Mouse (Mus musculus): ENCODE results near the gene Rgs4. TPM values are rescaled to one million over a fixed set of nuclear protein-coding genes. Genes with fewer than 3 reads are reported as not detected.

Gene Rgs4
- total RNA-seq (2021), result 1 to 10 TPM; 6.1 TPM
- long read RNA-seq, experiment 1, partial matches to known transcripts, result 2 of 3 reads
- long read RNA-seq, experiment 1, other reads (novel, unspliced or antisense), result 0 of 3 reads
- long read RNA-seq, experiment 2, partial matches to known transcripts, result 0 of 3 reads
- long read RNA-seq, experiment 2, other reads (novel, unspliced or antisense), result 1 of 3 reads

DNA sequence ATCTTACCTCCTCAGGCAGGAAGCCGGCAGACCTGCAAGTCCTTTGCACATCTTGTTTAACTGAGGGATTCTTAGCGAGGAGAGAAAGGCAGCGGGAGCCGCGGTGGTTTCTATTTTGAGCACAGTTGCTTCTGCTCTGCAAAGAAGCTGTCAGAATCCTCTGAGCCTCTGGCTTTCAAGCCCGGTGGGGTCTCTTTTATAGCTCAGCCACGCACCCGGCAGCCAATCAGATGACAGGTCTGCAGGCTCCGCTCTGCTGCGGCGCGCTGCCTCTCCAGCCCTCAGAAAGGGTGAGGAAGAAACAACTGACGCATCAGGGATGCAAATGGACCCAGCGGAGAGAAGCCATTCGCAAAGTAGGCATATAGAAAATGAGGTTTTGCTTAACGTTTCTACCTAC lies at the start of gene Rgs4:
Rgs4 (minus strand) TSS at position 170 of the 400 bp plus-strand sequence.
- peak; percentile 25 to 51 for DNase-seq
- intact Hi-C loops (cut with DNase I), result no loop called here

DNA sequence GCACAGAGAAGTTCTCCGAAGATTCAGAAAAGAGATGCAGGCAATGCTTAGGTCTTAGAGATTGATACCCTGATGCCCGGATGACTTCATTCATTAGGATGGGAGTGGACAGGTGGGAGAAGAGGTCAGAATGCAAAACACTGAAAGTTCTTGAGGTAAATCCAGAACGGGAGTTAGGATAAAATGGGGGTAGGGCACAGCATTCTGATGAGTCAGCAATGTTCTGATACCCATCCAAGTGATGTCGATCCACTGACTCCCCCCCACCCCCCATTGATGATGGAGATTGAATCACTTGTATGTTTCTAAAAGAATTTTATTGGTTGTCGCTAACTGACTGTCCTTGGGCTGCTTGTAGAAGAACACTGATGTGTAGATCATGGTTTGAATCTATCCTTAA lies 45.0 kb upstream of the Rgs4 start:
- no peak for DNase-seq
- intact Hi-C loops (cut with DNase I), result no loop called here

DNA sequence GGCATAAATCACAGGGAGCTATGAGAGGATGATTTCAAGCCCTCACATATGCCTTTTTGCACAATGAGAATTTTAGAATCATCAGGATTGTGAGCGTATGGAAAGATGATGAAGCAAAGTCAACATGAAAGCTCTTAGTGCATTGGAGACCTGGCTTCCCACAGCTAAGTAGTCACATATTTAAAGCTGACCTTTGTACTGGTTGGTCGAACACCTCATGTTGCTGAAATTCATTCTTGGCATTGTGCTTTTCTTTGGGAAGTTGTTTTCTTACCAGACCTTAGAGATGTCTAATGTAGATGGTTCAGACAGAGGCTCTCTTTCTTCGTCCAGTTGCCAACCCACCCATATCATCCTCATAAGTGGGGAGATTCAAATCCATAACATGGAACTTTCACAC lies 38.5 kb upstream of the Rgs4 start:
- intact Hi-C loops (cut with DNase I), result no loop called here
- no peak for DNase-seq

DNA sequence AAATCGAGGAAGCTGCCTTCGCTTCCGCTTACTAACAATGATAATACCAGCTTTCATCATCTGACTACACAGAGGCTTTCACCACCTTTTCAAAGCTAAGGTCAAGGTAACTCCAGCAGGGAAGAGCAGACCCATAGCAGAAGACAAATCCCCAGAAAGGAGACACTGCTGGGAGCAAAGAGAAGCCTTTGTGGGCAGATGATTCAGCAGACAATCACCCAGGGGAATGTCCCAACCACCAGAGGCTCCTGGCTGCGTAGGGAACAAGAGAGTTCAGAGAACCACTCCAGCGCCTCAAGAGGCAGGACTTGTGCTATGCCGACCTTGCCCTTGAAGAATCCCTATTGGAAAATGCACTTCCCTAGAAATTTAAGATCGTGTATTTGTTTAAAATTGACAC lies 29.1 kb upstream of the Rgs4 start:
- intact Hi-C loops (cut with DNase I), result no loop called here

DNA sequence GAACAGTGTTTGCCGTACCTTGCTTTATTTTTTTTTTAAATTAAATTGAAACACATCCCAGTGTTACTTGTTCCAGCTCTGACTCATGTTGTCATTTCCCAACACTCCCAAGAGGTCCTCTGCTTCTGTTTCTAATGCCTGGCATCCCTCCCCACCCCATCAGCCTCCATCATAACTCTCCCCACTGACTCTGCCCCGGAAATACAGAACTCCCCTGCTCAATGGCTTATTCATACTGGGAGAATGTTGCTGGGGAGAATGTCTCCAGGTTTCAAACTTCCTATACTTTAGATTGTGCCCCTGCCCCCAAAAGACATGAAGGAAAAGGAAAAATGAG lies 17.1 kb upstream of the Rgs4 start:
- intact Hi-C loops (cut with DNase I), result no loop called here
- DNase-seq, result no peak

More for the DNA sequence above, 29.1 kb upstream of the Rgs4 start:
- DNase-seq, result no peak

DNA sequence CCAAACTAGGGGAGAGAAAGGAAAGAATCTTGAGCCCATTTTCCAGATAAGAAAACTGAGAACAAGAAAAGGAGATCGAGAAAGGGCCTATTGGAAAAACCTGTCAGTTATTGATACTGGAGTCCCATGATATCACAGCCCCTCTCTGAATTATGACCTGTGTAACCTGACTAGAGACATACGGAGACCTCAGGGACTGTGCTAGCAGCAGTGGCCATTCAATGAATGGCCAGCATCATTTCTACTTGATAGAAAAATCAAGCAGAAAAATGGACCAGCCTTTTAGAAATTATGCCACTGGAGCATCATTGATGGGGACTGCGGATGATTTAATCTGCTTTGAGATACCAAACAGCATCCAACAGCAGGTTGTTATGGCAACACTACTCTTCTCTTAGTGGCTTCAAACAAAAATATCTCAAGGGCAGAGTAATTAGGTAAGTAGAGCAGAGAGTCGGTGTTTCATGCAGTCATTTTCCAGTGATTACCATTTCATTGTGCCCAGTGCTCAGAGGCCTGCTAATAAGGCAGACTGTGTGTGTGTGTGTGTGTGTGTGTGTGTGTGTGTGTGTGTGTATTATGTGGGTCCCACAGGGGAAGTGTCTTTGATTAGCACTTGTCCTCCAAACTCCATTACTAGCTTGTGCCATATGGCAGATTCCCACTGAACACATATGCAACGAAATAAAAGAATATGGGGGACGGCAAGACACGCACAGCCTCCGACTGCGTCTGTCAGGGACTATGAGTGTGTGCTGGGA lies 16.6 kb upstream of the Rgs4 start:
- DNase-seq, result no peak
- intact Hi-C loops (cut with DNase I), result no loop called here

DNA sequence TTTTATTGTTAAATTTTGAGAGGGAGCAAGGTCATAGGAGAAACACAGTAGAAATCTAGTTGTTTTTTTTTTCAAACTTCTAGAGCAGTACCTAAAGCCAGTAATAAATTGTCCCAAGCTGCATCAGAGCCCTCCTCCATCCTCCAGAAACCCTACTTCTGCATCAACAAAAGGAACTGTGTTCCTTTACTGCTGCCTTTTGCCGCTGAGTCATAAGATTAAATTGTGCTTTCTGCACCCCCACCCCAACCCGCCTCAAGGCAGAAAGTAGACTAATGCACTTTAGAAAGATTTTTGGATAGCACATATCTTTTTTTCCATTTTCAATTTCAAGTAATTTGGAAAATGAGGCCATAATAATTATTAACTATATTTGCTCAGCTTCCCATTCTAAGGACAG lies 15.1 kb upstream of the Rgs4 start:
- intact Hi-C loops (cut with DNase I), result no loop called here
- no peak for DNase-seq

DNA sequence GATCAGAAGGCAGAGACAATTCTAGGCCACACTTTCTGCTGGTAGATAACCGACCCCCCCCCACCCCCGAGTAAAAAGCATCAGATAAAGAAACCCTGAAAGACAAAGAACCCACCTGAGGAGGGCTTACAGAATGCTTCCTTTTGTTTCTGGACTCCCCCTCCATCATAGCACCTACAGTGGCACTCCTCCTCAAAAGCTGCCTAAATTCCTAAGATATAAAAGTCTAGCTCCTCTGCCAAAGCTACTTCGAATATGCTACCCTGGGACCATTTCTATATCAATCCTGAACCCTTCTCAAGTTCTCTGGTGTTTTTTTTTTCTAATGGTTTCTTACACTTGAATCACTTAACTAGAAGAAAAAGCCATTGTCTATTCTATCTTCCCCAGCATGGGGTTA lies 9.1 kb upstream of the Rgs4 start:
- no peak for DNase-seq
- intact Hi-C loops (cut with DNase I), result no loop called here

DNA sequence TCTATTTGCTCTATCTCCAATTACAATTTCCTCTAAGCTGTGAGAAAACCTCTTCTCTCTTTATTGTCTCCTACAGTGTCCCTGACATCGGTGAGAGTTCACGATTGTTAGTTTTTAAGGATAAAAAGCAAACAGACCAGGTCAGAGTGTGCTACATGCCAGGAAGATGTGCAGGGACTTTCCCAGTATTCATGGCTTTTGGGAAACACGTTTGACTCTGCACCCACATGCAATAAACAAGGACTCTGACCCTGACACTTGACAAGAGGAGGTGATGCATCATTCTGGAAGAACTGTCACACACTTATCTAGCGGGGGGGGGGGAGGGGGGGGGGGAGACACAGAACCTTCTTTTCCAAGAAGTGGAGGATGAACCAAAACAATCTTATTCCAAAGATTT lies 5.0 kb upstream of the Rgs4 start:
- intact Hi-C loops (cut with DNase I), result no loop called here
- DNase-seq, result no peak

DNA sequence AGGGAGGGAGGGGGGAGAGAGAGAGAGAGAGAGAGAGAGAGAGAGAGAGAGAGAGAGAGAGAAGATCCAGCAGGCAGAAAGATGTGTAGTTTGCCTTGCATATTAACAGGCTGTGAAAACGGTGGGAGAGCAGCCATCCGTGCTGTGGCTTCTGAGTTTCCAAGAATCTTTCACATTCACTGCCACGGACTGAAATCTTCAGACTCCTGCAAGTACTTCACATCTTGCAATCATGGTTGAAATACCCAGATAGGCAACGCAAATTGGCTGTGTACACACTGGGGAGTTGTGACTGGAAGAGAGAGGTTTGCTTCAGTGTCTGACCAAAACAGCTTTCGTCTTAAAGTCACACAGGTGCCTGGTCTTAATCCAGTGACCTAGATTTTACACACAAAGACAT lies 997 bp upstream of the Rgs4 start:
- DNase-seq, result no peak
- intact Hi-C loops (cut with DNase I), result no loop called here

DNA sequence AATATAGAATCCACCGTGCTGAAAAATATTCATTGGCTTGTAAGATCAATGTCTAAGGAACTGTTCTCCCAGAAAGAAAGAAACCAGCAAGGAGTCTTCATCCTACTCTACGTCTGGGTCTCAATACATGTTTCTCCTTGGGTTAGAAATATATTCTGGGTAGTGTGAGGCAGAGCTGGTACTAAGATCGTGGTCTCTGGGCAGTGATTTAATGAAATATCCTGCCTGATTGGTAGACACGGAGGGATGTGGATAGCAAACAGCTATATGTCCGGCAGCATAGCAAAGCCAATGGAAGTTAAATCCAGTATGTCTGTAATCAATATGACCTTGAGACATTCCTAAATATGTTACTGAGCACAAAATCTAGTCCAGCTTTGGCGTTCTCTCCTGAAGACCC lies 460 bp upstream of the Rgs4 start:
- DNase-seq, result no peak
- intact Hi-C loops (cut with DNase I), result no loop called here

DNA sequence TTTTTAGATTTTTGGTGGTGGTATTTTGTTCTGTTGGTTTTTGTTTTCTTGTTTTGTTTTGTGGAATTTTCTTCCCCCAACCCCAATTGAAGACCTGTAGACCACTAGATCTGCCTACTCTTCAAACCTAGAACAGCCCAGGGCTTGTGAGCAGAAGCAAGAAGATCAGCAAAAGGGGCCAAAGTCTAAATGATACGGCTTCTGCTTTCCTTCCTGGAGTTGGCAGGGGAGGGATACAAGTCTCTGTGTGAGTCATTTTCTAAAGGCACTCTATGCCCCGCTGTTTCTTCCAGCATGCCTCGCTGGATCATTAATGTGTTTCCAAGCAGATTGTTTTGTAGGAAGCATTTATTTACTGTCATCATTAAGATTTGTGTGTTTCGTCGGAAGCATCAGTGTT lies 6.3 kb downstream of the Rgs4 start:
- intact Hi-C loops (cut with DNase I), result no loop called here
- DNase-seq, result no peak

DNA sequence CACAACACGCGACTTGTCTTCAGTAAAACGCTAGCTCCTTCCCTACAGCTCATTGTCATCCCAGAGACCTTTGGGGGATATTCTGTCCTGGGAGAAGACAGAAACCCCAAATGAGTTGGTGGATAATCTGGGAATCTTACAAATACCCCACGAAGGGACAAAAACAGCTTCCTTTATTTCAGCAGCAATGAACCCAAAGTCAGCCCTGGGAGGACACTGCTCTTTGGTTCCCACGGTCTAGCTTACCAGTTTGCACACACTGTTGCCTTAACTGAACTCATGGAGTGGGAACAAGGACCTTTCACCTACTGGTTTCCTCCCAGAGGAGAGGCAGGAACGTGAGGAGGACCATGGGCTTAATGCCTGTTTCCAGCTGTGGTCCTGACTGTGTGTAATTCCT lies 10.2 kb downstream of the Rgs4 start:
- intact Hi-C loops (cut with DNase I), result no loop called here

DNA sequence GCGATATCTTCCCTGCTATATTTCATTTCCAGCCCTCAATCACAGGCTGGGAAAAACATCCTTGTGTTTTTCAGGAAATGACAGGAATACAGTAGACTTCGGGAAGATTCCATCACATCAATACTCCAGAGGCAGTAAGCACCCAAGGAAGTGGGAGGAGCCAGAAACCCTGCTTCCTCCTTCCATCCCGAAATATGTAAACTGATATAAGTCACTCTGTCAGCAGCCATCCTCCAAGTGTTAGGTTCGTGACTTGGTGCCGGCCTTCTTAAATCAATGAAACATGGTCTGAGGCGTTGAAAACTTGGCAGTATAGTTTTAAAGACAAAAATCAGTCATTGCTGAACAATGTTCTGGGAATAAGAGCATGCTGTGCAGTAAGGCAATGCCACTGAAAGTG lies 11.3 kb downstream of the Rgs4 start:
- intact Hi-C loops (cut with DNase I), result no loop called here
- DNase-seq, result no peak

More for the DNA sequence above, 10.2 kb downstream of the Rgs4 start:
- DNase-seq, result no peak

DNA sequence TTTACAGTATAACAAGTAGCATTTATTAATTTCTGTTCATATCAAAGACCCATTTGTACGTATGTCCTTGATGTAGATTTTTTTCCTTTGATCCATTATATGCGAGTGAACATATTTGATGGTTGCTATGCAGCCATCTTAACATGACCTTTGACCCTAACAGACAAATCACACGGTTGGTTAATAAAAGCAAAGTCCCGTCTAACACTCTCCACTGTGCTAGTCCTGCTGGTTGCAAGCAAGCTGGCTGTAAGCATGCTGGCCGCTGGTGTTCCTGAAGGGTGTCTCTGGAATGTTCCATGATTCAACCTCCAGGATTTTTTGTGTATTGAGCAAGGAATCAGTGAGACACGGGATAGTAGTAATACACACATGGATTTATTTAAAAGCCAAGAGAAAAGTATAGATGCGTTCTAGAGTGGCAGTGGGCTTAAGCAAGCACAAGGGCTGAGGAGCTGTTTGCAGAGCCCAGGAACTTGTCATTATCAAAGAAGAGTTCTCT lies 16.8 kb downstream of the Rgs4 start:
- intact Hi-C loops (cut with DNase I), result no loop called here
- DNase-seq, result no peak

DNA sequence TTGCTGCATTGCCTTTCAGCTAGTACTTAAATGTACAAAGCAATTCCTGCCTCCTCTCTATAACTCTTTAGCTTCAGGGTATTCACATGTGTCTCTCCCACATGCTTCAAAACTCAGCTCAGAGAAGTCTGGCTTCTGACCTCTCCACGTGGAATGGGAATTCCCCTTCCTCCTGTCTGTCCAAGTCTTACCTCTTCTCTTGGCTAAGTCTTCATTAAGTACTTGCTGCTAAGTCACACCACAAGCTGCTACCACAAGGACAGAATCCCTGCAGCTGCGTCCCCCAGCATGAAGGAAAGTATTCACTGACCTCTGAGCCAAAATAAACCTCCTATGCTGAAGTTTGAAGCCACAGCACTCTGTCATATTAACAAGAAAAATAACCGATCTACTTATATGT lies 21.1 kb downstream of the Rgs4 start:
- no peak for DNase-seq
- intact Hi-C loops (cut with DNase I), result no loop called here

DNA sequence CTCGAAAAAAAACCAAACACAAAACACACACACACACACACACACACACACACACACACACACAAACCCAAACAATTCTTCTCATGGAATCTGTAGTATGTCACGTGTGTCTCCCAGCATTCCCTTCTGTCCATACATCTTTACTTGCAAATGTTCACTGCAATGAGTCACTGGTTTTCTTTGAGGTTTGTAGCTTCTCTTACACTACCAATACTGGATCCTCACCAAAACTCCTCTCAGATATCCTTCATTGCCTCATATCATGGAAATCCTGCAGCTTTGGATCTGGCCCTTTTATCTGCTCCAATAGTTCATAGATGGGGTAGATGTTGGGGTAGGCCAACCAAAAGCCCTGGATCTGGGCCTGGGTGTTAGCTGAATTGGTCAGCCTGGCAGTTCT lies 25.6 kb downstream of the Rgs4 start:
- intact Hi-C loops (cut with DNase I), result no loop called here
- DNase-seq, result no peak

DNA sequence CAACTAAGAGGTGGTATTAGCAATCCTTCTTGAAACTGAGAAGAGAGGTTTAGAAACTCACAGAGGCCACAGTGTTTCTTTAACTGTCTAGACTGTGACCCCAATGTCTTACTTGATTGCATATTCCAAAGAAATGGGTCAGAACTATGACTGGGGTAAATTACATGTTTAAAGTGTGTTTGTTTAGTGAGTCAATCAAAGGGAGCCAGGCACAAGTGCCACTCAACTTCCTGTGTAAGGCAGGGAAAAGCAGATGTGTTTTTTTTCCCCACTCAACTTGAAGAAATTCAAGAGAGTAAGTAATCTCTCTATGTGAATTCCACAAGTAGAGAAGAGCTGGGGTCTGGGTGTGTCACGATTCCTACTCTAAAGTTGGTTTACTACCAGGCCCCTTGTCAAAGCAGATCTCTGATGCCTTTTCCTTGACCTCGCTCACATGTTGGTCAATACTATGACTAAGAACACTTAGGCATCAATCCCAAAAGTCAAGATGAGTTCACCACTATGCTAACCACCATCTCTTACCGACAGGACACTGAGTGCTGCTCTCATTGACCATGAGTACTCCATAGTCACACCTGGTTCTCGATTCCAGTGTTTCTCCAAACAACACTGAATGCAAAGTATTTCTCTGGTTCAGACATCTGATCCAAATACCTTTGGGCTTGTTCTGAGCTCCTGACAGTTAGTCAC lies 42.9 kb downstream of the Rgs4 start:
- no peak for DNase-seq
- intact Hi-C loops (cut with DNase I), result no loop called here

DNA sequence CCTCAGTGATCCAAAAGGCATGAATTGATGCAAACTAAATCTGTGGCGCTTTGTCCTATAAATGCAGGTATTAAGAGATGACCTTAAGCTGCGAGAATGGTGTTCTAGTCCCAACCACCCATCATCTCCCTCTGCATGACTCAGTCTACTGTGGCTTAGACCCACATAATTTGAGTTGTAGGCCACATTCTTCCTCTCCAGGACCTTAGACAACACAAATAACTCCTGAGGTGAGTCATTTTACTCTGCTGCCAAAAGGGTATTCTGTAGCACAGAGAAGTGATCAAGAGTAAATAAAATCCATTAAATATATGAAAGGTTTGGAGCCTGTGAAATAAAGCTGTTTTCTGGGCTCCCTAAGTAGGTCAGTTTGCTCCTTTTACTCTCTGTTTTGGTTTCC lies 48.3 kb downstream of the Rgs4 start:
- no peak for DNase-seq
- intact Hi-C loops (cut with DNase I), result no loop called here

DNA sequence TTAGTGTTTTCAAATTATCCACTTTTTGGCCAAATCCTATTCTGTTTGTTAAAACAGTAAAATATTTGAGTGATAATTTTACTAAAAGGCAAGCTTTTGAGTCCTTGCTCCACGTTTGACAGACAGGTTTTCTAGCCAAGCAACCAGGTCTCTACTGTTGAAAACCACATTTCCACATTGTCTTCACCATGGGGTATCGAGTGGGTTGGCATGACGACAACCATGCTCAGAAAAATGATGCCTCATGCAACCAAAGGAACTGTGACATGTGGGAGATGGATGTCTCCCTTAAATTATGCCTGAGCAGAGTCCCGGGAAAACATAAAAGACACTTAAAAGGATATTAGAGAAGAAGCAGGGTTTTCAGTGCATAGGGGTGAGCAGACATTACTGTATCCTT lies 50.2 kb downstream of the Rgs4 start:
- intact Hi-C loops (cut with DNase I), result no loop called here
- no peak for DNase-seq

DNA sequence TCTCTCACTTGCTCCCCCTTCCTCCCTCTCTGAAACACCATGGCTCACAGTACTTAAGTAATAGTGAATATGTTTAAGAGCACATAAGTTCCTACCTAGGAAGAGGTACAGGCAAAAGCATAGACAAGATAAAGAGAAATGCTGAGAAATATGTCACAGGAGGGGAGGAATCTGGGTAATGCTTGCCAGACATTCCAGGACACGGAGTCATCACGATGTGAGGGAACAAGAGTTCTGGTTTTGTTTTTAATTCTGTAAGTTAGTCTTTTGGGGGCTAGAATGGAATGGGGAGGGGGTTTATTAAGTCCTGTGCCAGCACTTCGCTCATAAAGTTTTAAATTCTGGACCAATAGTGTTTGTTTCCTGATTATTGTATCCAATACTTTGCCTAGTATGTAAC lies 52.1 kb downstream of the Rgs4 start:
- DNase-seq, result no peak
- intact Hi-C loops (cut with DNase I), result no loop called here

DNA sequence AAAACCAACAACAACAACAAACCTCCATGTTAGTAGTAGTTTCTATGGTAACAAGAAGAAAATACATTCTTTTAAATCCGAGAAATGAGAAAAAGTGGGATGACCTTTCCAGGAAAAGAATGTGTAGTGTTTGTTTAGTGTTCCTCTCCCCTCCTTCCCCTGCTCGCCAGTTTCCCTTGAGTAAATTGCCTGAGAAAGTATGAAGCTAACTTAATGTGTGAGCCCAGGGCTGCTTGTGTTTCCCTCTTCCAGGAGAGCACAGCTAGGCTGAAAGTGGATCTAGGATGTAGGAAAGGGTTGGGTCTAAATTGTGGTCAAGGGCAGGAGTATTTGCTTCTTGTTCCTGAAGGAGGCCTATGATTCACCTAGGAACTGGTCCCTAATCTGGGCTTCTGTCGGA lies 53.9 kb downstream of the Rgs4 start:
- intact Hi-C loops (cut with DNase I), result no loop called here

More for the DNA sequence above, 53.9 kb downstream of the Rgs4 start:
- DNase-seq, result no peak
